Mouse (Mus musculus) kidney, embryonic 14.5 days (tissue): ENCODE data around the gene ccdc198. TPM values are rescaled to one million over a fixed set of nuclear protein-coding genes. Genes with fewer than 3 reads are reported as not detected.
"Not testable (repeated sequence)": the region's sequence is repeated elsewhere in the genome, so short reads cannot be mapped to it uniquely, and the experiment has no call there.

Source experiments
- ATAC-seq: fragments of 200-750 bp; cut with Nextera tagmentation; 2 replicates; pipeline ENCODE4 v1.8.0; 2017; ENCODE audit warnings: moderate number of reproducible peaks, mild to moderate bottlenecking, moderate TSS enrichment, moderate library complexity; ENCODE audit not compliant: low FRiP score, low TSS enrichment
- H3K27ac ChIP-seq: fragments of 300-500 bp; sonication (generic); 2 replicates; pipeline ENCODE4 v1.5.1; 2014; ENCODE audit warnings: low read depth, mild to moderate bottlenecking, low read length, moderate library complexity, mixed read lengths
- H3K27me3 ChIP-seq: fragments of 300-500 bp; sonication (generic); 2 replicates; pipeline ENCODE4 v1.6.1; 2014; ENCODE audit warnings: mild to moderate bottlenecking, low read length; ENCODE audit not compliant: control insufficient read depth, insufficient read depth
- H3K36me3 ChIP-seq: fragments of 300-500 bp; sonication (generic); 2 replicates; pipeline ENCODE4 v1.6.1; 2014; ENCODE audit warnings: low read length, mixed read lengths; ENCODE audit not compliant: control insufficient read depth, insufficient read depth
- H3K4me1 ChIP-seq: fragments of 300-500 bp; sonication (generic); 2 replicates; pipeline ENCODE4 v1.6.1; 2014; ENCODE audit warnings: low read length, mixed read lengths; ENCODE audit not compliant: control insufficient read depth, insufficient read depth
- H3K4me2 ChIP-seq: fragments of 300-500 bp; sonication (generic); replicated peaks from 2 replicates; pipeline ENCODE4 v1.6.1; 2014; ENCODE audit warnings: low read depth, mild to moderate bottlenecking, low read length
- H3K4me3 ChIP-seq: fragments of 300-500 bp; sonication (generic); 2 replicates; pipeline ENCODE4 v1.5.1; 2014; ENCODE audit warnings: mild to moderate bottlenecking, low read length
- H3K9ac ChIP-seq: fragments of 300-500 bp; sonication (generic); 2 replicates; pipeline ENCODE4 v1.6.1; 2014; ENCODE audit warnings: low read depth, mild to moderate bottlenecking, low read length, moderate library complexity
- H3K9me3 ChIP-seq: fragments of 300-500 bp; sonication (generic); 2 replicates; pipeline ENCODE4 v1.6.1; 2016; ENCODE audit warnings: low read length; ENCODE audit not compliant: control insufficient read depth
- WGBS: fragments of 180-500 bp; shearing (Covaris S2); extraction: QIAGEN DNeasy Blood & Tissue Kit; methylation state at CpG from one replicate; pipeline ENCODE4 v1.1.7; 2014; 5-methylcytosine and 5-hydroxymethylcytosine counted together
- polyA plus RNA-seq: library from polyadenylated mRNA; unstranded; fragments of >200 nt; fragmentation: Nextera tagmentation; extraction: Ambion mirVana; gene quantifications from 2 replicates; pipeline ENCODE4 v1.2.1, GENCODE M21; 2014

The ccdc198 gene
- polyA plus RNA-seq, 1 experiment from 2014 or later, result 81.9 TPM

- H3K27ac ChIP-seq, result no peak overlapping the region
- H3K27me3 ChIP-seq, result no peaks in the 10 kb centered on the region
- no peak overlapping the region for H3K9ac ChIP-seq
- H3K4me2 ChIP-seq, result no peak overlapping the region
- H3K36me3 ChIP-seq, result no peaks in the 10 kb centered on the region
- ATAC-seq, result no peak; the same call in 1 of the 2 replicates
- no peak overlapping the region for H3K4me3 ChIP-seq
- 80% methylated on average over 5 of the region's 5 CpGs for WGBS
- H3K4me1 ChIP-seq, result no peaks in the 10 kb centered on the region
- H3K9me3 ChIP-seq, result no peaks in the 10 kb centered on the region
These were observed 20.2 kb upstream of the ccdc198 start for GRCm38 (mm10) chr14:49265286-49266002.

- no peak for ATAC-seq
- Histone ChIP-seq H3K36me3 (no peaks in the 10 kb centered on the region), H3K4me2 (no peak overlapping the region), H3K27ac (no peak overlapping the region), H3K9me3 (no peaks in the 10 kb centered on the region), H3K27me3 (no peaks in the 10 kb centered on the region), H3K4me1 (no peaks in the 10 kb centered on the region), H3K4me3 (no peak overlapping the region), H3K9ac (no peak overlapping the region)
- WGBS, result 23% methylated on average over 1 of the region's 1 CpGs
These were observed 3.8 kb downstream of the ccdc198 start for GRCm38 (mm10) chr14:49241522-49241921.

GRCm38 (mm10) chr14:49238206-49238605 is 7.1 kb downstream of the ccdc198 start:
- Histone ChIP-seq H3K4me1 (no peaks in the 10 kb centered on the region), H3K27ac (no peak overlapping the region), H3K9ac (no peak overlapping the region), H3K4me3 (no peak overlapping the region), H3K36me3 (no peaks in the 10 kb centered on the region), H3K9me3 (no peaks in the 10 kb centered on the region), H3K27me3 (no peaks in the 10 kb centered on the region), H3K4me2 (no peak overlapping the region)
- 36% methylated on average over 11 of the region's 11 CpGs for WGBS
- peak; percentile 56; the same call in 1 of the 2 replicates for ATAC-seq

GRCm38 (mm10) chr14:49234788-49235515 is 10.3 kb downstream of the ccdc198 start:
- H3K27me3 ChIP-seq, result no peaks in the 10 kb centered on the region
- no peak; the same call in 1 of the 2 replicates for ATAC-seq
- 50% methylated on average over 9 of the region's 9 CpGs for WGBS

GRCm38 (mm10) chr14:49231845-49232244 is 13.4 kb downstream of the ccdc198 start:
- H3K27me3 ChIP-seq, result no peaks in the 10 kb centered on the region
- H3K9me3 ChIP-seq, result no peaks in the 10 kb centered on the region
- H3K4me3 ChIP-seq, result no peak overlapping the region
- no peak overlapping the region for H3K4me2 ChIP-seq
- H3K36me3 ChIP-seq, result no peaks in the 10 kb centered on the region
- no peak for ATAC-seq
- no peak overlapping the region for H3K9ac ChIP-seq
- 79% methylated on average over 3 of the region's 3 CpGs for WGBS
- no peaks in the 10 kb centered on the region for H3K4me1 ChIP-seq
- H3K27ac ChIP-seq, result no peak overlapping the region

More at GRCm38 (mm10) chr14:49234788-49235515, 10.3 kb downstream of the ccdc198 start:
- Histone ChIP-seq H3K4me3 (no peak overlapping the region), H3K4me2 (no peak overlapping the region), H3K4me1 (no peaks in the 10 kb centered on the region), H3K9me3 (no peaks in the 10 kb centered on the region), H3K27ac (no peak overlapping the region), H3K36me3 (no peaks in the 10 kb centered on the region), H3K9ac (no peak overlapping the region)

- Histone ChIP-seq H3K4me3 (no peak overlapping the region), H3K4me2 (no peak overlapping the region), H3K27me3 (no peaks in the 10 kb centered on the region), H3K36me3 (no peaks in the 10 kb centered on the region; the same call in 1 of the 2 replicates), H3K9ac (no peak overlapping the region), H3K4me1 (no peaks in the 10 kb centered on the region), H3K9me3 (no peaks in the 10 kb centered on the region), H3K27ac (no peak overlapping the region)
- ATAC-seq, result no peak
- WGBS, result 89% methylated on average over 11 of the region's 11 CpGs
These were observed 18.3 kb downstream of the ccdc198 start for GRCm38 (mm10) chr14:49226986-49227385.

GRCm38 (mm10) chr14:49226471-49226870 is 18.8 kb downstream of the ccdc198 start:
- no peaks in the 10 kb centered on the region; the same call in 1 of the 2 replicates for H3K36me3 ChIP-seq
- H3K4me1 ChIP-seq, result no peaks in the 10 kb centered on the region
- no peak overlapping the region for H3K9ac ChIP-seq
- no peak overlapping the region for H3K27ac ChIP-seq
- no peaks in the 10 kb centered on the region for H3K9me3 ChIP-seq
- ATAC-seq, result no peak
- H3K4me2 ChIP-seq, result no peak overlapping the region
- WGBS, result 82% methylated on average over 7 of the region's 7 CpGs
- H3K27me3 ChIP-seq, result no peaks in the 10 kb centered on the region
- H3K4me3 ChIP-seq, result no peak overlapping the region

GRCm38 (mm10) chr14:49221771-49222170 is 23.5 kb downstream of the ccdc198 start:
- Histone ChIP-seq H3K27me3 (no peaks in the 10 kb centered on the region), H3K9ac (no peak overlapping the region), H3K27ac (no peak overlapping the region), H3K4me3 (no peak overlapping the region), H3K9me3 (no peaks in the 10 kb centered on the region), H3K4me1 (no peaks in the 10 kb centered on the region), H3K4me2 (no peak overlapping the region), H3K36me3 (no peaks in the 10 kb centered on the region; the same call in 1 of the 2 replicates)
- ATAC-seq, result no peak
- 87% methylated on average over 2 of the region's 2 CpGs for WGBS

GRCm38 (mm10) chr14:49219466-49220022 is 25.7 kb downstream of the ccdc198 start:
- H3K36me3 ChIP-seq, H3K9ac ChIP-seq, H3K27ac ChIP-seq, ATAC-seq, H3K4me2 ChIP-seq, H3K9me3 ChIP-seq, H3K4me3 ChIP-seq, H3K27me3 ChIP-seq, H3K4me1 ChIP-seq: not testable (repeated sequence)
- 90% methylated on average over 4 of the region's 4 CpGs for WGBS
